Mouse (Mus musculus) activated CD4-positive, CD25-positive, alpha-beta regulatory T cell, adult 4 months (primary cell): ENCODE results near the gene Cmc2. TPM values are rescaled to one million over a fixed set of nuclear protein-coding genes. Genes with fewer than 3 reads are reported as not detected.

Experiments
- ATAC-seq: one replicate; pipeline ENCODE4 v1.8.0; 2017
- polyA plus RNA-seq, 2 experiments: library from polyadenylated mRNA; unstranded; fragments of 100-300 nt; shearing (Covaris generic); gene quantifications; one replicate each; pipeline ENCODE4 v1.2.1; 2017

Cmc2 gene
- 10 to 100 TPM; 34.8 to 43.4 TPM for polyA plus RNA-seq

- ATAC-seq, result peak; percentile 81
These were observed at the start of gene Cmc2, which contains the start of gene Cenpn for GRCm38 (mm10) chr8:116921337-116922059. Gene Cmc2 (minus strand): TSS chr8:116921455. Gene Cenpn (plus strand): TSS chr8:116921730.

- no peak for ATAC-seq
These were observed 48.3 kb upstream of the Cmc2 start for GRCm38 (mm10) chr8:116969531-116969930.

- no peak for ATAC-seq
These were observed 33.2 kb upstream of the Cmc2 start for GRCm38 (mm10) chr8:116954415-116954814.

- ATAC-seq, result peak; percentile 96
These were observed 31.2 kb upstream of the Cmc2 start for GRCm38 (mm10) chr8:116952428-116952827.

GRCm38 (mm10) chr8:116951778-116952177 is 30.5 kb upstream of the Cmc2 start:
- ATAC-seq, result no peak

GRCm38 (mm10) chr8:116951369-116951768 is 30.1 kb upstream of the Cmc2 start:
- no peak for ATAC-seq

GRCm38 (mm10) chr8:116947589-116947988 is 26.3 kb upstream of the Cmc2 start:
- no peak for ATAC-seq

GRCm38 (mm10) chr8:116946851-116947250 is 25.6 kb upstream of the Cmc2 start:
- no peak for ATAC-seq

GRCm38 (mm10) chr8:116946268-116946838 is 25.1 kb upstream of the Cmc2 start:
- ATAC-seq, result peak; percentile 57

GRCm38 (mm10) chr8:116945169-116945910 is 24.1 kb upstream of the Cmc2 start:
- peak; percentile 13 for ATAC-seq

GRCm38 (mm10) chr8:116944385-116944696 is 23.1 kb upstream of the Cmc2 start:
- no peak for ATAC-seq

- ATAC-seq, result peak; percentile 42
These were observed 22.5 kb upstream of the Cmc2 start for GRCm38 (mm10) chr8:116943555-116944384.

- peak; percentile 55 for ATAC-seq
These were observed 21.9 kb upstream of the Cmc2 start, which contains the start of gene Atmin for GRCm38 (mm10) chr8:116943161-116943554. Gene Atmin (plus strand): TSS chr8:116943393.

GRCm38 (mm10) chr8:116942284-116943058 is 21.2 kb upstream of the Cmc2 start:
- ATAC-seq, result no peak

- ATAC-seq, result no peak
These were observed 14.3 kb upstream of the Cmc2 start for GRCm38 (mm10) chr8:116935506-116935905.

GRCm38 (mm10) chr8:116934976-116935375 is 13.7 kb upstream of the Cmc2 start:
- no peak for ATAC-seq

- no peak for ATAC-seq
These were observed 7.3 kb upstream of the Cmc2 start for GRCm38 (mm10) chr8:116928588-116928987.

GRCm38 (mm10) chr8:116927880-116928279 is 6.6 kb upstream of the Cmc2 start:
- no peak for ATAC-seq

- ATAC-seq, result peak; percentile 24
These were observed 2.3 kb upstream of the Cmc2 start for GRCm38 (mm10) chr8:116923526-116923925.

GRCm38 (mm10) chr8:116922060-116922757 is 954 bp upstream of the Cmc2 start:
- peak; percentile 16 for ATAC-seq

GRCm38 (mm10) chr8:116921005-116921336 is 284 bp downstream of the Cmc2 start:
- ATAC-seq, result peak; percentile 30
